Comparison of ENCODE assay signal across 8 mouse cellular contexts in the genomic region with DNA sequence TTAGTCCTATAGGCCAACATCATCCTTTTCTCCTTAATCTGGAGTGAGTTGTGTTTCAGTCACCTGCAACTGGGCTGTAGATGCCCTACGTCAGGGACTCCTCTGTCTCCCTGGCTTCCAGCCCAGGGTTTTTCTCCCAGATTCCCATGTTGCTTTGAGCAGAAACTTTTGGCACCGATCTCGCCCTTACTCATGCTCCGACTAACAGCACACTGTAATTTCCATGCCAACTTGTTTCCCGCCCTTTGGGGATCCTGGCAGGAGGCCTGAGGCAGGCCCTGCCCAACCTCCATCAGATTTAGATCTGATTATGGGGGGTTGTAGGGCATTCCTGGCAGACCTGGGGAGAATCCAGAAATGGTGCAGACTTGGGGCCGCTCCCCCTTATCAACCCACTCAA. TPM values are rescaled to one million over a fixed set of nuclear protein-coding genes. Genes with fewer than 3 reads are reported as not detected.
DNase-seq lines count a peak whose midpoint lies in the region; ATAC-seq and TF ChIP-seq lines count a peak whose summit lies in the region.
"Had no signal": no experiment of that assay in that cellular context is flagged by ENCODE, and none has a peak within 500 bp of the region (broad histone marks: within the 10 kb centered on the region; RNA-seq: fewer than 3 reads in every experiment).

No protein-coding gene starts in this region.

- no peak overlapping the region for H3K9ac ChIP-seq in forebrain, embryonic 16.5 days (replicated peaks; ENCODE audit: low read depth, low read length)
- H3K9ac ChIP-seq in stomach, postnatal 0 days (ENCODE audit: low read length), result no peak overlapping the region
- H3K9ac ChIP-seq: limb, embryonic 12.5 days had no signal

- H3K27me3 ChIP-seq in forebrain, embryonic 16.5 days (replicated peaks; ENCODE audit: control insufficient read depth, insufficient read depth, low read length), result no peaks in the 10 kb centered on the region
- no peaks in the 10 kb centered on the region for H3K27me3 ChIP-seq in stomach, postnatal 0 days (ENCODE audit: control insufficient read depth, insufficient read depth, low read length)
- no peaks in the 10 kb centered on the region for H3K27me3 ChIP-seq in thymus, adult 2 months (ENCODE audit: control insufficient read depth, insufficient read depth, low read length)
- H3K27me3 ChIP-seq: limb, embryonic 12.5 days had no signal

- ATAC-seq in forebrain, embryonic 16.5 days, result peak; percentile 82
- ATAC-seq in stomach, postnatal 0 days (ENCODE audit: low FRiP score, low TSS enrichment), result no peak

- no peaks in the 10 kb centered on the region for H3K9me3 ChIP-seq in forebrain, embryonic 16.5 days (ENCODE audit: control insufficient read depth, low read length)
- no peaks in the 10 kb centered on the region for H3K9me3 ChIP-seq in stomach, postnatal 0 days (ENCODE audit: control insufficient read depth, low read length)
- H3K9me3 ChIP-seq: limb, embryonic 12.5 days had no signal

- TF ChIP-seq CTCF in stomach, postnatal 0 days (IDR thresholded peaks at IDR 0.05; ENCODE audit: low read depth), result no peak
- TF ChIP-seq CTCF in thymus, adult 2 months (IDR thresholded peaks at IDR 0.05; ENCODE audit: borderline replicate concordance, control insufficient read depth, extremely low read depth, insufficient read depth, low read length, poor library complexity), result no peak

- peak overlapping the region; percentile 24 for H3K27ac ChIP-seq in forebrain, embryonic 16.5 days (ENCODE audit: low read length)
- no peak overlapping the region; the same call in 1 of the 2 replicates for H3K27ac ChIP-seq in stomach, postnatal 0 days (replicated peaks)
- no peak overlapping the region for H3K27ac ChIP-seq in thymus, adult 2 months (ENCODE audit: control insufficient read depth, insufficient read depth, low read length)
- H3K27ac ChIP-seq: limb, embryonic 12.5 days had no signal

- no peak for TF ChIP-seq EP300 in stomach, postnatal 0 days (optimal IDR thresholded peaks at IDR 0.05)

- TF ChIP-seq POLR2A in thymus, adult 2 months (IDR thresholded peaks at IDR 0.05; ENCODE audit: control insufficient read depth, extremely low read depth, insufficient read depth, low read length, poor library complexity), result no peak

- WGBS in forebrain, embryonic 16.5 days, result 19% methylated on average over 6 of the region's 6 CpGs
- WGBS in stomach, postnatal 0 days, result 28% methylated on average over 6 of the region's 6 CpGs
- WGBS in thymus, adult 2 months, result 92% methylated on average over 6 of the region's 6 CpGs

- H3K4me2 ChIP-seq in forebrain, embryonic 16.5 days (ENCODE audit: low read length), result no peak overlapping the region
- H3K4me2 ChIP-seq in stomach, postnatal 0 days (replicated peaks; ENCODE audit: low read depth), result no peak overlapping the region
- H3K4me2 ChIP-seq: limb, embryonic 12.5 days had no signal

- intact Hi-C loops in heart, postnatal 36 days (cut with DNase I), result no loop called here

- peaks cover 11% of the 10 kb centered on the region for H3K4me1 ChIP-seq in forebrain, embryonic 16.5 days (replicated peaks; ENCODE audit: control insufficient read depth, insufficient read depth, low read length)
- no peaks in the 10 kb centered on the region; the same call in 1 of the 2 replicates for H3K4me1 ChIP-seq in stomach, postnatal 0 days (replicated peaks; ENCODE audit: control insufficient read depth, insufficient read depth)
- no peaks in the 10 kb centered on the region for H3K4me1 ChIP-seq in thymus, adult 2 months (replicated peaks; ENCODE audit: control insufficient read depth, insufficient read depth, low read length)
- H3K4me1 ChIP-seq: limb, embryonic 12.5 days had no signal

- DNase-seq in Muller cell, postnatal 12 days (ENCODE audit: inconsistent ontology term), result peak; percentile 82
- DNase-seq in adrenal gland, adult (ENCODE audit: inconsistent age in 2 of 2, low spot score in 1 of 2), result peak; percentile 88 to 93
- DNase-seq in heart, postnatal 36 days, result peak; percentile 58 to 63
- DNase-seq in lung, adult 18-20 months, result peak; percentile 66 to 77
- DNase-seq in stomach, postnatal 0 days (ENCODE audit: low spot score), result peak; percentile 71
- DNase-seq in thymus, adult 2 months, result no peak

- H3K36me3 ChIP-seq in forebrain, embryonic 16.5 days (ENCODE audit: control insufficient read depth, insufficient read depth), result no peaks in the 10 kb centered on the region
- H3K36me3 ChIP-seq in stomach, postnatal 0 days (ENCODE audit: control insufficient read depth, insufficient read depth, low read length), result no peaks in the 10 kb centered on the region
- H3K36me3 ChIP-seq in thymus, adult 2 months (ENCODE audit: control insufficient read depth, insufficient read depth, low read length), result no peaks in the 10 kb centered on the region
- H3K36me3 ChIP-seq: limb, embryonic 12.5 days had no signal

- H3K4me3 ChIP-seq in forebrain, embryonic 16.5 days (replicated peaks; ENCODE audit: low read length), result no peak overlapping the region
- H3K4me3 ChIP-seq in stomach, postnatal 0 days (ENCODE audit: low read depth, low read length), result no peak overlapping the region
- no peak overlapping the region for H3K4me3 ChIP-seq in thymus, adult 2 months (ENCODE audit: control insufficient read depth, insufficient read depth, low read length)
- H3K4me3 ChIP-seq: limb, embryonic 12.5 days had no signal

RNA-seq across cellular contexts. Expression of a gene that starts 42.0 kb away (rescaled TPM):
- polyA plus RNA-seq in forebrain, embryonic 16.5 days (2015; fragmentation: Nextera tagmentation; extraction: Ambion mirVana), result 3.7 and 5.1 TPM in 2 replicates
- 1 to 10 TPM; 6.6 to 6.7 TPM for total RNA-seq in heart, postnatal 36 days (2021)
- polyA plus RNA-seq in stomach, postnatal 0 days (2015; fragmentation: Nextera tagmentation; extraction: Ambion mirVana), result 0.67 and 0.94 TPM in 2 replicates
- 28.1 and 32.7 TPM in 2 replicates for polyA plus RNA-seq in thymus, adult 2 months (2012; rRNA removed)
